Mouse (Mus musculus): ENCODE measurements at regions not wholly inside any gene's neighbourhood (a gene's known extent, or its start where the extent isn't known, plus 50 kb on each side); places are given as distances from the start of the nearest gene placed in this dataset.

GRCm38 (mm10) chr13:83733231-83733990 is 229.6 kb downstream of the Mef2c start:
- H3K27me3 ChIP-seq = peaks cover 82% of the 10 kb centered on the region
- peak overlapping the region; percentile 41 for H3K4me2 ChIP-seq (replicated peaks)
- H3K4me1 ChIP-seq = peaks cover 27% of the 10 kb centered on the region
- 2% methylated on average over 23 of the region's 24 CpGs for WGBS
- H3K9me3 ChIP-seq = no peaks in the 10 kb centered on the region
- H3K9ac ChIP-seq = no peak overlapping the region
- H3K27ac ChIP-seq = no peak overlapping the region
- ATAC-seq (ENCODE audit: low FRiP score, low read depth) = no peak
- peak overlapping the region; percentile 15; the same call in 1 of the 2 replicates for H3K4me3 ChIP-seq
- no peaks in the 10 kb centered on the region for H3K36me3 ChIP-seq

- 0 out of 2 replicates have a peak overlapping the region, but pooled peaks have one; percentile 15 for H3K4me3 ChIP-seq
Measured at GRCm38 (mm10) chr13:83733991-83734610, 230.3 kb downstream of the Mef2c start.

GRCm38 (mm10) chr13:83734656-83735055 is 230.8 kb downstream of the Mef2c start:
- H3K27ac ChIP-seq = no peak overlapping the region
- WGBS = 5% methylated on average over 1 of the region's 1 CpGs
- peaks cover 26% of the 10 kb centered on the region for H3K4me1 ChIP-seq
- H3K36me3 ChIP-seq = no peaks in the 10 kb centered on the region
- no peak for ATAC-seq (ENCODE audit: low FRiP score, low read depth)
- no peak overlapping the region for H3K9ac ChIP-seq
- no peak overlapping the region for H3K4me3 ChIP-seq
- H3K9me3 ChIP-seq = no peaks in the 10 kb centered on the region
- no peak overlapping the region for H3K4me2 ChIP-seq (replicated peaks)
- H3K27me3 ChIP-seq = peaks cover 85% of the 10 kb centered on the region

More at GRCm38 (mm10) chr13:83733991-83734610, 230.3 kb downstream of the Mef2c start:
- H3K9ac ChIP-seq = no peak overlapping the region
- H3K4me1 ChIP-seq = peaks cover 30% of the 10 kb centered on the region
- peaks cover 83% of the 10 kb centered on the region for H3K27me3 ChIP-seq
- no peak overlapping the region for H3K27ac ChIP-seq
- no peaks in the 10 kb centered on the region for H3K9me3 ChIP-seq
- ATAC-seq (ENCODE audit: low FRiP score, low read depth) = no peak
- 2% methylated on average over 1 of the region's 1 CpGs for WGBS
- H3K36me3 ChIP-seq = no peaks in the 10 kb centered on the region
- no peak overlapping the region for H3K4me2 ChIP-seq (replicated peaks)

GRCm38 (mm10) chr13:83735101-83735500 is 231.3 kb downstream of the Mef2c start:
- 56% methylated on average over 1 of the region's 1 CpGs for WGBS
- Histone ChIP-seq H3K4me1 (peaks cover 24% of the 10 kb centered on the region), H3K9ac (no peak overlapping the region), H3K4me2 (replicated peaks) (no peak overlapping the region), H3K4me3 (no peak overlapping the region), H3K27ac (no peak overlapping the region), H3K36me3 (no peaks in the 10 kb centered on the region), H3K9me3 (no peaks in the 10 kb centered on the region), H3K27me3 (peaks cover 85% of the 10 kb centered on the region)
- no peak for ATAC-seq (ENCODE audit: low FRiP score, low read depth)

GRCm38 (mm10) chr13:83735631-83736475 is 232.0 kb downstream of the Mef2c start:
- H3K9ac ChIP-seq = no peak overlapping the region
- H3K9me3 ChIP-seq = no peaks in the 10 kb centered on the region
- H3K4me1 ChIP-seq = peaks cover 20% of the 10 kb centered on the region
- H3K4me2 ChIP-seq (replicated peaks) = no peak overlapping the region
- 47% methylated on average over 10 of the region's 10 CpGs for WGBS
- peaks cover 85% of the 10 kb centered on the region for H3K27me3 ChIP-seq
- no peaks in the 10 kb centered on the region for H3K36me3 ChIP-seq
- no peak overlapping the region for H3K4me3 ChIP-seq
- no peak overlapping the region for H3K27ac ChIP-seq
- no peak for ATAC-seq (ENCODE audit: low FRiP score, low read depth)

- Histone ChIP-seq H3K4me2 (replicated peaks) (0 out of 2 replicates have a peak overlapping the region, but pooled peaks have one; percentile 7), H3K9me3 (no peaks in the 10 kb centered on the region), H3K36me3 (no peaks in the 10 kb centered on the region), H3K9ac (no peak overlapping the region), H3K27ac (no peak overlapping the region), H3K27me3 (peaks cover 80% of the 10 kb centered on the region), H3K4me1 (peaks cover 17% of the 10 kb centered on the region), H3K4me3 (no peak overlapping the region)
- no peak for ATAC-seq (ENCODE audit: low FRiP score, low read depth)
- 3% methylated on average over 9 of the region's 9 CpGs for WGBS
Measured at GRCm38 (mm10) chr13:83737031-83737825, 233.4 kb downstream of the Mef2c start.

- peaks cover 12% of the 10 kb centered on the region for H3K4me1 ChIP-seq
- H3K27ac ChIP-seq = no peak overlapping the region
- no peak overlapping the region for H3K4me3 ChIP-seq
- H3K36me3 ChIP-seq = no peaks in the 10 kb centered on the region
- peaks cover 76% of the 10 kb centered on the region for H3K27me3 ChIP-seq
- 1% methylated on average over 27 of the region's 27 CpGs for WGBS
- no peaks in the 10 kb centered on the region for H3K9me3 ChIP-seq
- H3K9ac ChIP-seq = no peak overlapping the region
- peak overlapping the region; percentile 42; the same call in 1 of the 2 replicates for H3K4me2 ChIP-seq (replicated peaks)
- no peak for ATAC-seq (ENCODE audit: low FRiP score, low read depth)
Measured at GRCm38 (mm10) chr13:83737826-83738527, 234.1 kb downstream of the Mef2c start.

GRCm38 (mm10) chr13:83738528-83738981 is 234.7 kb downstream of the Mef2c start:
- no peak for ATAC-seq (ENCODE audit: low FRiP score, low read depth)
- no peak overlapping the region for H3K9ac ChIP-seq
- H3K9me3 ChIP-seq = no peaks in the 10 kb centered on the region
- H3K27me3 ChIP-seq = peaks cover 70% of the 10 kb centered on the region
- H3K27ac ChIP-seq = no peak overlapping the region
- peak overlapping the region; percentile 42 for H3K4me2 ChIP-seq (replicated peaks)
- H3K4me1 ChIP-seq = peaks cover 12% of the 10 kb centered on the region
- no peaks in the 10 kb centered on the region for H3K36me3 ChIP-seq
- 4% methylated on average over 12 of the region's 12 CpGs for WGBS
- peak overlapping the region; percentile 21; the same call in 1 of the 2 replicates for H3K4me3 ChIP-seq

- Histone ChIP-seq H3K27ac (no peak overlapping the region), H3K4me3 (no peak overlapping the region), H3K27me3 (peaks cover 65% of the 10 kb centered on the region), H3K4me1 (peaks cover 12% of the 10 kb centered on the region), H3K9me3 (no peaks in the 10 kb centered on the region), H3K4me2 (replicated peaks) (peak overlapping the region; percentile 34; the same call in 1 of the 2 replicates), H3K9ac (no peak overlapping the region), H3K36me3 (no peaks in the 10 kb centered on the region)
- ATAC-seq (ENCODE audit: low FRiP score, low read depth) = no peak
- WGBS = 9% methylated on average over 3 of the region's 3 CpGs
Measured at GRCm38 (mm10) chr13:83739131-83739530, 235.3 kb downstream of the Mef2c start.

GRCm38 (mm10) chr13:83739541-83740061 is 235.8 kb downstream of the Mef2c start:
- Histone ChIP-seq H3K27me3 (peaks cover 63% of the 10 kb centered on the region), H3K9me3 (no peaks in the 10 kb centered on the region), H3K4me2 (replicated peaks) (peak overlapping the region; percentile 34), H3K36me3 (no peaks in the 10 kb centered on the region), H3K4me3 (no peak overlapping the region), H3K27ac (no peak overlapping the region), H3K4me1 (peaks cover 12% of the 10 kb centered on the region), H3K9ac (no peak overlapping the region)
- WGBS = 5% methylated on average over 15 of the region's 15 CpGs
- ATAC-seq (ENCODE audit: low FRiP score, low read depth) = no peak

- WGBS = 38% methylated on average over 2 of the region's 2 CpGs
- no peak overlapping the region for H3K27ac ChIP-seq
- no peaks in the 10 kb centered on the region for H3K9me3 ChIP-seq
- H3K36me3 ChIP-seq = no peaks in the 10 kb centered on the region
- no peak overlapping the region for H3K9ac ChIP-seq
- no peak overlapping the region for H3K4me3 ChIP-seq
- no peak for ATAC-seq (ENCODE audit: low FRiP score, low read depth)
- peaks cover 62% of the 10 kb centered on the region for H3K27me3 ChIP-seq
- no peak overlapping the region for H3K4me2 ChIP-seq (replicated peaks)
- peaks cover 12% of the 10 kb centered on the region for H3K4me1 ChIP-seq
Measured at GRCm38 (mm10) chr13:83740101-83740500, 236.3 kb downstream of the Mef2c start.
